Mouse (Mus musculus): ENCODE data around the gene Coro6.

DNA sequence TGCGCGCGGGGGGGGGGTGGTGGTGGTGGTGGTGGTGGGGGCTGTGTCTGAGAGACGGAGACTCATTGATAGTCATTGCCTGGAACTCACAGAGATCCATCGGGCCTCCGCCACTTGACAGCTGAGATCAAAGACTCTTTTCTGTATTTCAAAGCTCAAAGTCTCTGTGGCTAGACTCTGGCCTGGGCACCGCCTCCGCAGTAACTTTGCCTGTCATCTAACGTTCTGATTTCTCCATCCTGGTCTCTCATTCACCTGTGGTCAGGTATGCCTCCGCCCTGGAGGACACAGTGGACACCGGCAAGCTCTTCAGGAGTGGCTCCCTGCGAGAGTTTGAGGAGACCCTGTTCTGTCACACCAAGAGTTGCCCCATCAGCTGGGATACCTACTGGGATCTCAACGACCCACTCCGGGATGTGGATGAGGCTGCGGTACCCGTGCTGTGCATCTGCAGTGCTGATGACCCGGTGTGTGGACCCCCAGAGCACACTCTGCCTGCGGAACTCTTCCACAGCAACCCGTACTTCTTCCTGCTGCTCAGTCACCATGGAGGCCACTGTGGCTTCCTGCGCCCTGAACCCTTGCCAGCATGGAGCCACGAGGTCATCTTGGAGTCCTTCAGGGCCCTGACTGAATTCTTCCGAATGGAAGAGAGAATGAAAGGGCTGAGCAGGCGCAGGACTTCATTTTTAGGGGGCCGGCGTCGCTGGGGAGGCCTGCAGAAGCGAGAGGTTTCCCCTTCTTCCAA lies 56.0 kb downstream of the Coro6 start:
- TF ChIP-seq POLR2A (IDR thresholded peaks at IDR 0.05; ENCODE audit: low read depth, low read length) (no peak), CTCF (IDR thresholded peaks at IDR 0.05; ENCODE audit: extremely low read depth, insufficient read length, insufficient replicate concordance, low read depth, low read length) (no peak)

Measured in small intestine, adult 2 months (tissue).